Mouse (Mus musculus): ENCODE measurements around the gene Sapcd2.
"Not testable (repeated sequence)": the region's sequence is repeated elsewhere in the genome, so short reads cannot be mapped to it uniquely, and the experiment has no call there.

Sapcd2 gene

DNA sequence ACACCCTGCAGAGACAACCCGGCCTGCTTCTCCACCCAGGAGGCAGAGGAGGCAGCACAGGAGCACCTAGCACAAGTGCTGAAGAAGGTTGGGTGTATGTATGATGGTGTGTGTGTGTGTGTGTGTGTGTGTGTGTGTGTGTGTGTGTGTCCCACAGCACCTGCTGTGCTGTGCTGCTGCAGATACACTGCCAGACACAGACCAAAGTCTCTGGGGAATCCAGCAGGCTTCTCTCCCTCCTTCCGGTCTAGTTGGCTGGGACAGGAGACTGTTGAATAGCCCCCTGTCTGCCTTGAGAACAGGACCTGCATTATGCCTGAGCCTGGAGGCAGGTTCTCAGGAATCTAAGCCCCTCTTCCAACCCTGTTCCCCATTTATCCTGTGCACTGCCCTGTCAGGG lies 1.3 kb downstream of the Sapcd2 start:
- DNase-seq, result peak; percentile 55

DNA sequence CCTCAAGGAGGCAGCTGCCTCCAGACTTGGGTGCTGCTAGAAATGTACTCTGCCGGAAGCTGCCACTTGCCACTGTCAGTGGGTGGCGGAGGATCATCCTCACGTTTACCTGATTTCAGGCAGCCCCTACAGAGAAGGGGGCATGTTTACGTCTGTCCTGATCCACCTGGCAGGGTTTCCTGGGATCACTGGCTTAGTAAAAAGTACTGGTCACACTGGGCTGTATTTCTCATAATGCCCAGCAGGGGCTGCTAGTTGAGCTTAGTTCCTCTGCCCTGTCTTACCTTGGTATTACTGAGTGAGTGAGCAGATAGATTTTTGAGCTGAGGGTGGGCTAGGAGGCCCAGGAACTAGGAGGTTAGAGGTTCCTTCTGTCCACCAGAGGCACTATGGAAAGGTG lies 4.5 kb downstream of the Sapcd2 start:
- peak; percentile 77 for DNase-seq

DNA sequence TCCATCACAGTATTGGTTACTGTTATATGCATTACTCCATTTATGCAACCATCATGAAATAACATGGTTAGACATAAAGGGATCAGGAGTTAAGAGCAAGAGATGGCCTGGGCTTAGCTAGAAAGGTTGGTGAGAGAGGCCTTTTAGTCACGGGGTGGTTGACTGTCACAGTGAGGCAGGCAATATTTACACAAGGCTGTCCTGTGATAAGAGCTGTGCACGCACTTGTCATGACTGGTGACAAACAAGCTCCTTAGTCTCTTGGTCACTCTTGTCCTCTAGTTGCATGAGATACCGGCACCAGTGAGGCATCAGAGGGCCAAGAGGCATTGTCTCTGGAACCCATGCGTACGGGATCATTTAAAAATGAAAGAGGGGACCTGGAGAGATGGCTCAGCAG lies 12.4 kb downstream of the Sapcd2 start:
- no peak for DNase-seq

DNA sequence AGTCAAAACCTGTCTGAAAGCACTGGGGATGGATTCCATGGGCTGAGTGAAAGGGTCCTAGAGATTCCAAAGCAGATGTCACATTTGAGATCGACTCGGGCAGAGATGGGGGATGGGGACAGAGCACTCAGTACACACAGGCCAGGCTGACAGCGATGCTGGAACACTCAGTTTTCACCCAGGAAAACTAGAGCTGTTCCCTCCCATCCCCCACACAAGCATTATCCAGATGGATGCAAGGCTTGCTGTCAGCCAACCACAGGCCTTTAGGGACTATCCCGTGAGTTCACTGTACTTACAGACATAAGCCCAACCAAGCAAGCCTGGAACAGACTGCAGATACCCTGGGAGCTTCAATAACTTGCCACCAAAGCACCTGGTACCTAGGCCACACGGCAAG lies 19.1 kb downstream of the Sapcd2 start:
- DNase-seq, result peak; percentile 23

GRCm38 (mm10) chr2:25394281-25395221 lies 22.4 kb downstream of the Sapcd2 start:
- peak; percentile 90 for DNase-seq

DNA sequence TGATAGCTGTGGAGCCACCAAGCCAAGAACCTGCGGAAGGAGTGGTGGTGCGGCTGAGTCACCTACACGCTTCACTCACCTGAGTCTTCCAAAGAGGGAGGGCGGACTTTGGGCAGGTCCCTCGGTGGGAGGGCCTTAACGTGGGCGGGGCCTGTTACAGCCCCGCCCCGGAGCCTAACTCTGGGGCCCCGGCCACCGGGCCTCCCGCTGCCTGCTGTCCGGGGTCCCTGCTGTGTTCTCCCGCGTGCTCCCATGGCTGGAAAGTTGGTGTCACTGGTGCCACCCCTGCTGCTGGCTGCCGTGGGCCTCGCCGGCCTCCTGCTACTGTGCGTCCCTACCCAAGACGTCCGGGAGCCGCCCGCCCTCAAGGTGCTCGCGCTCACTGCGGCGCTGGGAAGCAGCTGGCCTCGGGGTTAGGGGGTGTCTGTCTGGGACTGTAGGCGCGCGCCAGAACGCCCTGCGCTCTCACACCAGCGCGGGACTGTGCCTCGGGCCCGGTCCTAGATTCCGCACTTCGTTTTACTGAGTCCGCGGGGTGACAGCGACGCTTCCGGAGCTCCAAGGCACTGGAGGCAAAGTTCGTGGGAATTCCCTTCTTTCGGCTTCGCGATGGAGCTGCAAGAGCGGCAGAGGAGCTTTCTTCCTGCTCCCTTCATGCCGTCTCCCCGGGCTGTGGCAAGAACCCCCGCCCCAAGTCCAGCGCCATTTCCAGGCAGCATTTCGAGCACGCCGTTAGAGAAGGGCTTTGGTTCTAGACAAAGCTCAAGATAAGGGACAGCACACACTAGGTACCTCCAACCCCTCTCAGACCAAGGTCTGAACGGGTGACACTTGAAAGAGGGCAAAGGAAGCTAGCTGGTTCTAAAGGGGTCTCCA lies 23.8 kb downstream of the Sapcd2 start, which contains the start of gene Entpd2:
TSS of gene Entpd2 (plus strand) at position 154 of the 876 bp plus-strand sequence.
- peak; percentile 67 for DNase-seq

- DNase-seq, result no peak
Observed at GRCm38 (mm10) chr2:25396597-25396983, 24.5 kb downstream of the Sapcd2 start.

- DNase-seq, result no peak
Observed at GRCm38 (mm10) chr2:25397010-25397409, 24.9 kb downstream of the Sapcd2 start.

GRCm38 (mm10) chr2:25398065-25398464 lies 25.9 kb downstream of the Sapcd2 start:
- DNase-seq, result no peak

- no peak for DNase-seq
Observed at GRCm38 (mm10) chr2:25399051-25399450, 26.9 kb downstream of the Sapcd2 start, which contains the start of gene Npdc1. Gene Npdc1, plus strand, starts transcription at chr2:25399351.

- no peak for DNase-seq
Observed at GRCm38 (mm10) chr2:25400291-25400690, 28.2 kb downstream of the Sapcd2 start.

DNA sequence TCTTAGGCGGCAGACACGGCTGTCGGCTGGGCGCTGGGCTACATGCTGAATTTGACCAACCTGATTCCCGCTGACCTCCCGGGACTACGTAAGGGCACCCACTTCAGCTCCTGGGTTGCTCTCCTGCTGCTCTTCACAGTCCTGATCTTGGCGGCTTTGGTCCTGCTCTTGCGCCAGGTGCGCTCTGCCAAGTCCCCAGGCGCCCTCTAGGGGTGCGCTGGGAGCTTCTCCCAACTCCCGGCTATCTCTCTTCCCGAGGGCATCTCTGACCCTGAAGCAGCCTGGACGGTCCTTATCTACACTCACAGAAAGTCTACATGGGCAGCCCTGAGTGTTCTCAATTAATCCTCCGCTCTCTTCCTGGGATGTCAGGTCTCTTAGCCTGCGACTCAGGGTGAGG lies 28.6 kb downstream of the Sapcd2 start:
- peak; percentile 73 for DNase-seq

DNA sequence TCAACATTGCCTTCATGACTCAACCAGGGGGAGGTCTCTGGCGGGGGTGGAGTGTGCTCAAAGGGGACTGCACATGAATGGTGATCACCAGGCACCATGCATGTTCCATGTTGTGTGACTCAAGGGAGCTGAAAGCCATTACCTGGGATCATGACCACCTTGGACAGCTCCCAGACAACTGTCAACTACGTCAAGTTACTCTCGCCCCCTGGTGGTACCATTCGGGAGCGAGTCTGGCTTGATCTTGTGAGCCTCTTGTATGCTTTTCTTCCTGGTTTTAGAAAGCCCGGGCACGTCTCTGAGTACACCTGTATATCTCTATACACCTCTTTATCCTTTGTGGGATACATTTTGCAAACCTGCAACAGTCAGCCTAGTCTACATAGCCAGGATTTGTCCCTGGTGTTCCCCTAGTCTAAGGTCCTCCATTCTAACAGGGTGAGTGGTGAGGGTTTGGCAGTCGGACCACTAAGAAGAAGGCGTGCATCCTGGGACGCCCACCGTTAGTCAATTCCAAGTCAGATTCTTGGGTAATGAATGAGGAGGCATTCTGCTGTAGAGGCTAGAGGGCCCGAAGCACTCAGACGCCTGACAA lies 30.4 kb downstream of the Sapcd2 start:
- peak; percentile 90 for DNase-seq

DNA sequence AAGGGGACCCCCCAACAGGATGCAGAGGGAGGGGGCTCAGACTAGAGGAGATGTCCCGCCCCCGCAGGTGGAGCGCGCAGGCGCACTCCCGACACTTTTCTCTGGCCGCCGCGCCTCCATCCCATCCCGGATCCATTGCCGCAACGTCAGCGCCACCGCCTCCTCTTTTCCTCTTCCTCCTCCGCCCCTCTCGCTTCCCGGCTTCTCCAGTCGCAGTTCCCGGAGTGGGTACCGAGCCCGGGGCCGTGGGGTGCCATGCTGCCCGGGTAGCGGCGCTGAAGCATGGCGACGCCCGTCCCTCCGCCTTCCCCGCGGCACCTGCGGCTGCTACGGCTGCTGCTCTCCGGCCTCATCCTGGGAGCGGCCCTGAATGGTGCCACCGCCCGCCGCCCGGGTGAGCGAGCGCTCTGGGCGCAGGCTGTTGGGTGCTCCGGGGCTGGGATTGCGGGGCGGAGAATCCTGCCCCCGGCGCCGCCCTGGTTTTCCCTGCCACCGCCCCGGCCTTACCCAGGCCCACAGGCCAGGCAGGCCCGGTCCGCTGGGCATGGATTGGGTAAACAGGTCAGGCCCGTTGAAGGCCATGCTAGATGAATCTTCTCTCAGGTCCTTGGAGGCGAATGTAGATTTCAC lies 31.0 kb downstream of the Sapcd2 start:
- peak; percentile 79 for DNase-seq

GRCm38 (mm10) chr2:25403994-25404393 lies 31.9 kb downstream of the Sapcd2 start:
- no peak for DNase-seq

DNA sequence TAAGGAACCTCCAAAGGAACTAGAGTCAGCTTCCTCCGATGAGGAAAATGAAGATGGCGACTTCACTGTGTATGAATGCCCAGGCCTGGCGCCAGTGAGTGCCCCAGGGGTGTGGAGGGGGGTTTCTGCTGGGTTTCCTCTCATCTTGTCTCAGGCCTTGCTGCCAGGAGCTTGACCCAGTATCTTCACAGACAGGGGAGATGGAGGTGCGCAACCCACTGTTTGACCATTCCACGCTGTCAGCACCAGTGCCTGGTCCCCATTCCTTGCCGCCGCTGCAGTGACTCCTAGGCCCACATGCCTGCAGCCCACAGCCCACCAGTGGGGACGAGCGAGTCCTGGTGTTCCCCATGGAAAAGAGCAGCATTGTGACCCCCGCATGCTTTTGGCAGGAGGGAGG lies 36.8 kb downstream of the Sapcd2 start:
- DNase-seq, result no peak

GRCm38 (mm10) chr2:25413436-25413835 lies 41.3 kb downstream of the Sapcd2 start:
- not testable (repeated sequence) for DNase-seq

DNA sequence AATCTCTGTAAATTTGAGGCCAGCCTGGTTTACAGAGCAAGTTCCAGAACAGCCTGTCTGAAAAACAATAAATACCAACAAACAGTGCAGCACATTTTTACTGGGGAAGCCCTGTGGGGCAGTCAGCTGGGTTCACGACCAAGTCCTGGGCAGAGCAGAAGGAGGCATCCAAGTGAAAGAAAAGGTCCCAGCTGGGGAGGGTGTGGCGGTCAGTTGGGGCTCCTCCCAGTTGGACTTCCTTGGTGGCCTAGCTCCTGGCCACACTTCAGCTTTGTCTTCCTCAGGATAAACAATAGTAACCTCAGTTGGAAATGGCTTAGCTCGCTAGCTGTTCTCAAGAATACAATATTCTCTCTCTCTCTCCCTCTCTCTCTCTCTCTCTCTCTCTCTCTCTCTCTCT lies 45.3 kb downstream of the Sapcd2 start:
- no peak for DNase-seq

DNA sequence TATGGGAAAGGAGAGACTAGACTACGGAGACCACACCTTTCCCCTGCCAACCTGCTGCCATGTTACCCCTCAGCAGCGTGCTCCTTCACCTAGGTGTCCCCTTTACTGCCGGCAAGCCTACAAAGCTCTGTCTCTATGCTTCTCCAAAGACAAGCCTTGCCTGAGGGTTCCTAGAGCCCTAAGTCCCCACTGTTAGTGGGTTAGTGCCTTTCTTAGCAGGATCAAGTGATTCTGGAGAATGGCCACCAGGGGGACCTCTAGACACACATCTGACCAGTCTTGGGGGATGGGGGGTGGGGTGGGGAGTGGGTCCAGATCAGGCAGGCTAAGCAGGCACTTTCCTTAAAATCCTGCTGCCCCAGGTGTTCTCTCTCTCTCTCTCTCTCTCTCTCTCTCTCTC lies 49.8 kb downstream of the Sapcd2 start:
- DNase-seq, result peak; percentile 86

GRCm38 (mm10) chr2:25422587-25423410 lies 50.7 kb downstream of the Sapcd2 start, which contains the start of gene Fut7:
Gene Fut7, plus strand, starts transcription at chr2:25423267.
- DNase-seq, result no peak

DNA sequence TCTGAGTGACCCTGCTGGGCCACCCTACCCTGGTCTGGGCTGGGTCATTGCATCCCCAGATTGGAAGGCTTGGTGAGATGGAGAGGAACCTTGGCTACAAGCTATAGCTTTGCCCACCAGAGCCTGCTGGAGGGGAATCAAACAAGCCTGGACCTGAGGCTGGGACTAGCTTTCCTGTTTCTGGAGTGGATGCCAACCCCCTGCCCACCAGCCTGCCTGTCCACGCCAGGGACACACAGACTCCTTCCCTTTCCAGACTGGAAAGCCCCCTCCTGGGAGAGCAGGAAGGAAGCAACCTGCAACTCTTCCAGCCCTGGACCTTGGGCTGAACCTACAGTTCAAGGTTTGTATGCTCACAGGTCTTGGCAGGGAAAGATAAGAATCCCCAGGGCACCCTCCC lies 51.5 kb downstream of the Sapcd2 start:
- DNase-seq, result no peak

DNA sequence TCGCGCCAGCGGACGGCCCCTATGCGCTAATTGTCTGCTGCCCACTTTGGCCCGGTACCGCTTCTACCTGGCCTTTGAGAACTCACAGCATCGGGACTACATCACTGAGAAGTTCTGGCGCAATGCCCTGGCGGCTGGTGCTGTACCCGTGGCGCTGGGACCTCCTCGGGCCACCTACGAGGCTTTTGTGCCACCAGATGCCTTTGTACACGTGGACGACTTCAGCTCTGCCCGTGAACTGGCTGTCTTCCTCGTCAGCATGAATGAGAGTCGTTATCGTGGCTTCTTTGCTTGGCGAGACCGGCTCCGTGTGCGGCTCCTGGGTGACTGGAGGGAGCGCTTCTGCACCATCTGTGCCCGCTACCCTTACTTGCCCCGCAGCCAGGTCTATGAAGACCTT lies 53.4 kb downstream of the Sapcd2 start:
- DNase-seq, result no peak

Measured in retina, postnatal 1 day (tissue).